Mouse (Mus musculus): ENCODE measurements around the gene Aqp9. TPM values are rescaled to one million over a fixed set of nuclear protein-coding genes. Genes with fewer than 3 reads are reported as not detected.
"Not testable (repeated sequence)": the region's sequence is repeated elsewhere in the genome, so short reads cannot be mapped to it uniquely, and the experiment has no call there.

Gene Aqp9
- polyA plus RNA-seq, 1 experiment from 2014 or later = 0.45 TPM

DNA sequence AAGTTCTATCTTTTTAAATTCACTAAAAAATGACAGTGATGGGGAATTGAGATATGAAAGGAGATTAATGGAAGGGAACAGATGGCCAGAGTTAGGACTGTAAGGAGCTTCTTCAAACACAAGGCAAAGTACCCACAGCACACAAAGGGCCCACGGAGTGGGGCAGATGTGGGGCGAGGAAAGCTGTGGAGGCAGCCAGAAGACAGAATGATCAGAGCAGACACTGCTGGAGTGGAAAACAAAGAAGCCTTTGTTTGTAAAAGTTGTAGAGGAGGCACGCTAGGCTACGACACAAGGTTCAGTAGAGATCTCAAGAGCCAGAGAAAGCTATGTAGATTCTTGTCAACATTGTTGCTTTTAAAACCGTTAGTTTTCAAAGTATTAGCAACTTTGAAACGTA is 17.1 kb downstream of the Aqp9 start:
- no peaks in the 10 kb centered on the region for H3K36me3 ChIP-seq (ENCODE audit: poor library complexity, severe bottlenecking)
- H3K9ac ChIP-seq = no peak overlapping the region
- H3K4me2 ChIP-seq = no peak overlapping the region
- WGBS = 42% methylated on average over 6 of the region's 6 CpGs
- H3K4me1 ChIP-seq = 0 out of 2 replicates have a peak, but pooled peaks cover 6% of the 10 kb centered on the region
- H3K27me3 ChIP-seq = no peaks in the 10 kb centered on the region
- H3K27ac ChIP-seq = no peak overlapping the region
- H3K4me3 ChIP-seq = no peak overlapping the region
- ATAC-seq = no peak
- no peaks in the 10 kb centered on the region for H3K9me3 ChIP-seq (replicated peaks)

DNA sequence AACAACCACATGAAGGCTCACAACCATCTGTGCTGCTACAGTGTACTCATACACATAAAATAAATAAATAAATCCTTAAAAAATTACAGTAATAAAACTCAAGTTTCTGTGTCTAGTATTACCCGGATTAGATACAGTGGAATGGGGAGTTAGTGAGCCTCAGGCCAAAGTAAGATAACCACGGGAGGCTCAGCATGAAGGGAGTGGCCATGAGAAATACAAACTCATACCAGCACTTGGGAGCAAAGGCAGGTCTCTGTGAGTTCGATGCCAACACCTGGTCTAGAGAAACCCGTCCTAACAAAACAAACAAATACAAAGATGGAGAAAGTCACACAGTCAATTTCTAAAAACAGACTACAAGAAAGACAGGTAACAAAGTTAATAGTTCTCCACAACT is 18.3 kb downstream of the Aqp9 start:
- Histone ChIP-seq H3K27me3 (no peaks in the 10 kb centered on the region), H3K4me1 (0 out of 2 replicates have a peak, but pooled peaks cover 6% of the 10 kb centered on the region)
- WGBS = 91% methylated on average over 4 of the region's 4 CpGs

DNA sequence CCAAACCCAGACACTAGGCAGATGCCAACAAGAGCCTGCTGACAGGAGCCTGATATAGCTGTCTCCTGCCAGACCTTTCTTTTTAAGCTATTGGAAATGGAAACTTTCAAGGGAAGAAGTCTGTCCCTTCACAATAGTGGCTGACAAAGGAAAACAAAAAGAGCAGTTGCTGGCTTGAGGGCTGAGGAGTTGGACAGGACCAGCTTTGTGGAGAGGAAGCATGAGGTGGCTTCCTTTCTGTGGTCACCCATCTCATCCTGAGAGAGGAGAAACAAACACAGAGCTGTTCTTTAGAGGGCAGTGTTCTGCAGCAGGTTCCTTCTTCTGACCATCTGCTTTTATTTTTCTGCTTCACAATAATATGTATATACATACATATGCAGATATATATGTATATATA is 19.6 kb downstream of the Aqp9 start:
- no peak overlapping the region for H3K4me3 ChIP-seq
- no peaks in the 10 kb centered on the region for H3K27me3 ChIP-seq
- H3K27ac ChIP-seq = no peak overlapping the region
- no peaks in the 10 kb centered on the region for H3K9me3 ChIP-seq (replicated peaks)
- H3K36me3 ChIP-seq (ENCODE audit: poor library complexity, severe bottlenecking) = no peaks in the 10 kb centered on the region
- no peak overlapping the region for H3K4me2 ChIP-seq
- ATAC-seq = no peak
- H3K9ac ChIP-seq = no peak overlapping the region
- 0 out of 2 replicates have a peak, but pooled peaks cover 6% of the 10 kb centered on the region for H3K4me1 ChIP-seq

More for the DNA sequence above, 18.3 kb downstream of the Aqp9 start:
- Histone ChIP-seq H3K4me3 (no peak overlapping the region), H3K27ac (no peak overlapping the region), H3K36me3 (ENCODE audit: poor library complexity, severe bottlenecking) (no peaks in the 10 kb centered on the region), H3K9ac (no peak overlapping the region), H3K9me3 (replicated peaks) (no peaks in the 10 kb centered on the region), H3K4me2 (no peak overlapping the region)
- no peak for ATAC-seq

DNA sequence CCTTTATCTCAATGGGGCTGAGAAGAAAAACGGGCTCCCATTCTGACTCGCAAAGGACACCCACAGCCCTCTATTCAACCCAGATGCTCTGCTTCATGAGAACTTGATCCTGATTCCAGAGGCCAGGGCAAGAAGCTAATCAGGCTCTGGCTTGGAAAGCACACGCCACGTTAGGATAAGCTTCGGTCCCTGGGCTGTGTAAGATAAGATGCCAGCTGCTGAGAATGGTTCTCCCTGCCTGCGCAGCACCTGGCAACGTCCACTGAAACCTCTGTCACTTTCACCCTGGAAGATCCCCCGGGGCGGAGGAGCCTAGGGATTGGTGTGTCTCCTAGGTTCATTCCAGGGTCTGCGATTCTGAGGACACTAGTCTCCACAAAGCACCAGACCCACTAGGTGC is 22.3 kb downstream of the Aqp9 start:
- no peak overlapping the region for H3K9ac ChIP-seq
- H3K9me3 ChIP-seq (replicated peaks) = no peaks in the 10 kb centered on the region
- no peak overlapping the region for H3K27ac ChIP-seq
- ATAC-seq = no peak
- no peaks in the 10 kb centered on the region for H3K36me3 ChIP-seq (ENCODE audit: poor library complexity, severe bottlenecking)
- no peak overlapping the region for H3K4me3 ChIP-seq
- 0 out of 2 replicates have a peak, but pooled peaks cover under 1% of the 10 kb centered on the region for H3K4me1 ChIP-seq
- 88% methylated on average over 10 of the region's 10 CpGs for WGBS
- H3K27me3 ChIP-seq = no peaks in the 10 kb centered on the region
- H3K4me2 ChIP-seq = no peak overlapping the region

DNA sequence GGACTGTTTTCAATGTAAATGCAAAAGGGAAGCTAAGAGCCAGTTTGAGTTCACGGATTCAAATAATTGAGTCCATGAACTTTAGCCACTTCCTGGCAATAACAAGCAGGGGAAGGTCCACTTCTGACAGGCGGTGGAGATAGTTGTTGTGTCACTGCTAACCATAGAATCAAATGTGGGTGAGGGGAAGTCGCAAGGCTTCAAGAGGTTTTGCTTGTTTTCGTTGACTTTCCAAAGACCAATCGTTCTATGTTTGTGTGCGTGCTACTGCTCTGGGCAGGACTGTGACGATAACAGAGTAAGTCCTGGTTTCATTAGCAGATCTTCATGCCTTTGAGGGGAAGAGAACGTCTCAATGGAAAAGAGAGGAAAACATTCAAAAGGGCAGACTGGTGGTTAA is 28.3 kb downstream of the Aqp9 start:
- Histone ChIP-seq H3K36me3 (ENCODE audit: poor library complexity, severe bottlenecking) (no peaks in the 10 kb centered on the region), H3K9ac (no peak overlapping the region), H3K27ac (no peak overlapping the region), H3K4me2 (no peak overlapping the region), H3K4me1 (no peaks in the 10 kb centered on the region), H3K4me3 (no peak overlapping the region), H3K27me3 (no peaks in the 10 kb centered on the region), H3K9me3 (replicated peaks) (no peaks in the 10 kb centered on the region)
- WGBS = 91% methylated on average over 8 of the region's 8 CpGs
- ATAC-seq = no peak

DNA sequence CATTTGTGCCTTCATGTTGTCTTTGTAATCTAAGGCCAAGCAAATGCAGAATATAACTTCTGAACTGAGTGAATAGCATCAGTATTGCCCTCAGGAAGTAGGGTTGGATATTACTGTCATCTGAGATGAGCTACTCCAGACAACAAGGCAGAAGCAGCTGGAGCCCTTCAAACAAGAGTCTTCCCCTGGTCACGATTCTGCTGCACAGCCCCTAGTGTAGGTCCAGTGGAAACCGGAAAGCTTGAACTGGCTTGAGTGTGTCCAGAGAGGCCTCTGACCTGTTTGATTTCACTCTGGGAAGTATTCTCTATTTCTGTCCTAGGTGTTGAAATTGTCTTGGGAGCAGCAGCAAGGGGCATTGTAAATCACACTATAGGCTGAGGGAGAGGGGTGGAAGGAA is 29.5 kb downstream of the Aqp9 start:
- H3K27ac ChIP-seq = no peak overlapping the region
- H3K27me3 ChIP-seq = no peaks in the 10 kb centered on the region
- no peaks in the 10 kb centered on the region for H3K9me3 ChIP-seq (replicated peaks)
- no peak overlapping the region for H3K4me3 ChIP-seq
- no peak for ATAC-seq
- WGBS = 84% methylated on average over 2 of the region's 2 CpGs
- H3K4me1 ChIP-seq = no peaks in the 10 kb centered on the region
- H3K4me2 ChIP-seq = no peak overlapping the region
- H3K36me3 ChIP-seq (ENCODE audit: poor library complexity, severe bottlenecking) = no peaks in the 10 kb centered on the region
- no peak overlapping the region for H3K9ac ChIP-seq

DNA sequence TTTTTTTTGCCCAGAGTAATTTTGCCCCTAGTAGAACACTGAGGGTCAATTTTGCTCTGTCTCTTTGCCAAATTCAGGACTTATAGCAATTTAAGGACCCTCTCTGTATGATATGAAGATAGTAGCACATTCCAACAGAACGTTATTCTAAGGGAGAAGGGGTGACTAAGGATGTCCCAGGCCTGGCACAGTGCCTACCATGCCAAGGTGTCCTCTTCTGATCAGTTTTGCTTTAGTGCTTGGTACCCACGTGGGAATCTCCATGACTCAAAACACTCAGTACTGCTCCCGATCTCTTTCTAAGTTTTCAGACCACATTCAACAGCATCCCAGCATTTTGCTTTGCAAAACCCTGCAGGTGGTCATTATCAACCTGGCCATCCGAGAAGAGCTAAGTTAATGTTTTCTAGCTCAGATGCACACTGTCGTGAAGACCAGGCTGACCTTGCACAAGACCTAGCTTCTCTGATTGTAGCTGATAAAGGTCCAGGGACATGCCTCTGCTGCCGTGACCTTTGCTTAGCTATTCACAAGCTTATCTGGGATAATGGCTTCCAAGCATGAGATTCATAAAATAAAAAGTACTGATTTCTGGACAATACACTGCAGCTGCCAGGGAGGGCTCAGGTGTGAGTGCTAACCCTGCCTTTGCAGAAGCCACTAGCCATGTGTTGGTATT is 31.1 kb downstream of the Aqp9 start:
- 79% methylated on average over 6 of the region's 6 CpGs for WGBS
- H3K4me3 ChIP-seq = no peak overlapping the region
- H3K9ac ChIP-seq = no peak overlapping the region
- no peaks in the 10 kb centered on the region for H3K9me3 ChIP-seq (replicated peaks)
- H3K4me2 ChIP-seq = no peak overlapping the region
- H3K27ac ChIP-seq = no peak overlapping the region
- no peaks in the 10 kb centered on the region for H3K36me3 ChIP-seq (ENCODE audit: poor library complexity, severe bottlenecking)
- ATAC-seq = no peak
- no peaks in the 10 kb centered on the region for H3K27me3 ChIP-seq
- H3K4me1 ChIP-seq = no peaks in the 10 kb centered on the region

DNA sequence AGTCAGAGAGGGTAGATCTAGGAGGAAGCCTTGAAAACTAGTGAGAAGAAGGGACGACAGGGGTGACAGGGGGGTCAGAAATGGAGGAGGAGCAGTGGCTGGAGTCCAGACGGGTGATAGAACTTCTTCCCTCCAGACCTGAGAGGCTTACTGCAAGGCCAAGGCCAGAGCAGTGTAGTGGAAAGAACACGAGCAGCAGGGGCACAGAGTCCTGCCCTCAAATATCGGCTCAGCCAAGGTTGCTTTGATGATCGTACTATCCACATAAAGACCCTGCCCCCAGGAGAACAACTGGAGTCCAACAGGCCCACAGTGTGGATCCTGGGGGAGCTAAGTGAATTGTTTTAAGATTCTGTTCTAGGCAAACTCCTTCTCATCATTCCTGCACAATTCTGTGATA is 33.4 kb downstream of the Aqp9 start:
- H3K36me3 ChIP-seq (ENCODE audit: poor library complexity, severe bottlenecking) = no peaks in the 10 kb centered on the region
- H3K27ac ChIP-seq = no peak overlapping the region
- 69% methylated on average over 5 of the region's 5 CpGs for WGBS
- no peak overlapping the region for H3K4me3 ChIP-seq
- ATAC-seq = no peak
- no peaks in the 10 kb centered on the region for H3K27me3 ChIP-seq
- no peaks in the 10 kb centered on the region for H3K4me1 ChIP-seq
- no peak overlapping the region for H3K9ac ChIP-seq
- no peaks in the 10 kb centered on the region for H3K9me3 ChIP-seq (replicated peaks)
- H3K4me2 ChIP-seq = no peak overlapping the region

DNA sequence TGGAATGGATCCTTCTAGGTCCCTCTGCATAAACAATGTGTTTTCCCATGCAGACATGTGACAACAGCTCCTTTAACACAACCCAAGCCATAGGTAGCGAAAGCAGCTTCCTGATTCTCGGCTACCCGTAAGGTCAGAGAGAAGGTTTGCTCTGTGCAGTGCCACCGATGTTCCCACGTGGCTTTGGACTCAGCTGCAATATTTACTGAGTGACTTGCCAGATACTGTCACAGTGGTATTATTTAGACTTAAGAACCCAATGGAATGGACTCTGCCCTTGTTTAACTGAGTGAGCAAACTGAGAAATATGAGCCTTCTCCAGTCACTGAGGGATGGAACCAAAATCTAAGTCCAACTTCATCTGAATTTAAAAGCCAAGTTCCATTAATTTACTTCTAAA is 35.3 kb downstream of the Aqp9 start:
- no peak for ATAC-seq
- Histone ChIP-seq H3K27ac (no peak overlapping the region), H3K9me3 (replicated peaks) (no peaks in the 10 kb centered on the region), H3K9ac (no peak overlapping the region), H3K36me3 (ENCODE audit: poor library complexity, severe bottlenecking) (no peaks in the 10 kb centered on the region), H3K4me2 (no peak overlapping the region), H3K27me3 (no peaks in the 10 kb centered on the region), H3K4me3 (no peak overlapping the region), H3K4me1 (no peaks in the 10 kb centered on the region)
- 93% methylated on average over 5 of the region's 5 CpGs for WGBS

DNA sequence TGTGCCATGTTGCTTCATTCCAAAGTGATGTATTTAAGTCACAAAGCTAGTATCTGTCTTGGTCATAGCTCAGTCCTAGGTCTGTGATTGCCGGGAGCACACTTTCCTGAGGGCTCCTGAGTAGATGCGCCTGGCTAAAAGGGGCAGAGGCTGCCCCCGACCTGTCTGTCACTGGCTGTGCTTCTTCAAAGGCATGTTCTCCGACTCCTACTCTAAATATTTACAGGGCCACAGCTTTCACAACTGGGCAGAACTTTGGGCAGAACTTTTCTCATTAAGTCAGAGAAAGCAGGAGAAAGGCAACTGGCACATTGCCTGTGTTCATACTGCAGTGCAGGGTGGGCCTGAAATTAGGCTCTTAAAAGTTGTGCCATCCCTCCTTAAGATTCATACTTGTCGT is 36.7 kb downstream of the Aqp9 start:
- no peaks in the 10 kb centered on the region for H3K4me1 ChIP-seq
- no peak for ATAC-seq
- H3K4me2 ChIP-seq = no peak overlapping the region
- no peak overlapping the region for H3K4me3 ChIP-seq
- 91% methylated on average over 5 of the region's 5 CpGs for WGBS
- no peaks in the 10 kb centered on the region for H3K36me3 ChIP-seq (ENCODE audit: poor library complexity, severe bottlenecking)
- no peak overlapping the region for H3K27ac ChIP-seq
- H3K9ac ChIP-seq = no peak overlapping the region
- H3K27me3 ChIP-seq = no peaks in the 10 kb centered on the region
- H3K9me3 ChIP-seq (replicated peaks) = no peaks in the 10 kb centered on the region

DNA sequence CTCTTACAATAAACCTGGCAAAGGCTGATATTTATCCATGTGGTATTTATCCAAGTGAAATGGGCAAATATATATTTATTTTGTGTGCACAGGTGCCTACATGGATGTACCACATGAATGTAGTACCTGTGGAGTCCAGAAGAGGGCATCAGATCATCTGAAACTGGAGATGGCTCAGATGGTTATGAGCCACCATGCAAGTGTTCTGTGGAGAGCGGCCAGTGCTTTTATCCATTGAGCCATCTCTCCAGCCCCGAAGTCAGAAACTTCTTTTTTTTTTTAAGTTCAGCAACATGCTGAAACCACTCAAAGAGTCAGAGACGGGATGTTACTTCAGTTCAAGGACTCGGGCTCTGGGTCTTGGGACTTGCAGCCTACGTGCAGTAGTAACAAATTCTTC is 39.6 kb downstream of the Aqp9 start:
- H3K9me3 ChIP-seq (replicated peaks) = no peaks in the 10 kb centered on the region
- WGBS = 69% methylated on average over 5 of the region's 5 CpGs
- ATAC-seq = no peak; the same call in 1 of the 2 replicates
- no peaks in the 10 kb centered on the region for H3K36me3 ChIP-seq (ENCODE audit: poor library complexity, severe bottlenecking)
- H3K9ac ChIP-seq = no peak overlapping the region
- H3K27me3 ChIP-seq = no peaks in the 10 kb centered on the region
- no peaks in the 10 kb centered on the region for H3K4me1 ChIP-seq
- no peak overlapping the region for H3K4me3 ChIP-seq
- H3K4me2 ChIP-seq = no peak overlapping the region
- H3K27ac ChIP-seq = no peak overlapping the region

DNA sequence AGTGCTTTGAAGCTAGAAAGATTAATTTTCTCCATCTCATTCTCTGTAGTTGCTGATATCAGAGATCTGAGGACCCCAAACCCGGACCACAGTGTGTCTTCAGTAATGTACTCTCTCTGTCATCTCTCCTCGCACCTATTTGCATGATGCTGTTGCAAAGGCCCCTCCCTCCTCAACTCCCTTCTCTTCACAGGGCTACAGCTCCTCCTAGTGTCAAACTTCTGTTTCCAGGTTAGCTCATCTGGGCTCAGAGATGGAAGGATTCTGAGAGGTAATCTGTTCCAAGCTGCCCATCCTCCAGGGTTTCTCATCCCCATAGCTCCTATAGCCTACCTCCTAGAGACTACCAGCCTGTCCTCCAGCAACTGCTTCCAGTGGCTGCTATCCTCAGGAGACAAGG is 42.3 kb downstream of the Aqp9 start:
- H3K27ac ChIP-seq = no peak overlapping the region
- no peaks in the 10 kb centered on the region for H3K27me3 ChIP-seq
- H3K4me3 ChIP-seq = no peak overlapping the region
- H3K4me1 ChIP-seq = no peaks in the 10 kb centered on the region
- no peak for ATAC-seq
- 41% methylated on average over 2 of the region's 2 CpGs for WGBS
- H3K4me2 ChIP-seq = no peak overlapping the region
- no peak overlapping the region for H3K9ac ChIP-seq
- no peaks in the 10 kb centered on the region for H3K36me3 ChIP-seq (ENCODE audit: poor library complexity, severe bottlenecking)
- no peaks in the 10 kb centered on the region for H3K9me3 ChIP-seq (replicated peaks)

DNA sequence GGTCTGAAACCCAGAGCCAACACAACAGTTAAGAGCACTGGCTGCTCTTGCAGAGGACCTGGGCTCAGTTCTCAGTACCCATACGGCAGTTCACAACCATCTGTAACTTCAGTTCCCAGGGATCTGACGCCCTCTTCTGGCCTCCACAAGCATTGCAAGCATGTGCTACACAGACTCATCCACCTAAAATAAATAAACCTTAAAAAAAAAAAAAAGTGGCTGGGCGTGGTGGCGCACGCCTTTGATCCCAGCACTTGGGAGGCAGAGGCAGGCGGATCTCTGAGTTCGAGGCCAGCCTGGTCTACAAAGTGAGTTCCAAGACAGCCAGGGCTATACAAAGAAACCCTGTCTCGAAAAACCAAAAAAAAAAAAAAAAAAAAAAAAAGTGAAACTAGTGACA is 45.4 kb downstream of the Aqp9 start:
- H3K4me2 ChIP-seq; H3K4me1 ChIP-seq; ATAC-seq; H3K27me3 ChIP-seq; H3K27ac ChIP-seq; H3K9ac ChIP-seq; H3K4me3 ChIP-seq; H3K36me3 ChIP-seq (ENCODE audit: poor library complexity, severe bottlenecking); H3K9me3 ChIP-seq (replicated peaks): not testable (repeated sequence)
- 93% methylated on average over 7 of the region's 8 CpGs for WGBS
